Mouse (Mus musculus): ENCODE measurements at regions not wholly inside any gene's neighbourhood (a gene's known extent, or its start where the extent isn't known, plus 50 kb on each side); places are given as distances from the start of the nearest gene placed in this dataset.

GRCm38 (mm10) chr5:126559011-126559410 lies 682.6 kb upstream of the Tmem132c start:
- WGBS = 60% methylated on average over 4 of the region's 4 CpGs
- no peak for ATAC-seq

GRCm38 (mm10) chr5:126565817-126566216 lies 675.8 kb upstream of the Tmem132c start:
- no peak overlapping the region for H3K4me3 ChIP-seq (replicated peaks)
- no peak overlapping the region for H3K4me2 ChIP-seq (replicated peaks)
- no peak for ATAC-seq
- H3K27ac ChIP-seq = no peak overlapping the region
- no peaks in the 10 kb centered on the region for H3K27me3 ChIP-seq (replicated peaks)
- no peak overlapping the region for H3K9ac ChIP-seq
- WGBS = 73% methylated on average over 2 of the region's 2 CpGs
- H3K4me1 ChIP-seq (replicated peaks) = no peaks in the 10 kb centered on the region
- H3K36me3 ChIP-seq = no peaks in the 10 kb centered on the region
- no peaks in the 10 kb centered on the region for H3K9me3 ChIP-seq

More at GRCm38 (mm10) chr5:126559011-126559410, 682.6 kb upstream of the Tmem132c start:
- no peaks in the 10 kb centered on the region for H3K36me3 ChIP-seq
- no peaks in the 10 kb centered on the region for H3K9me3 ChIP-seq
- no peak overlapping the region for H3K9ac ChIP-seq
- H3K4me2 ChIP-seq (replicated peaks) = no peak overlapping the region
- H3K27me3 ChIP-seq (replicated peaks) = no peaks in the 10 kb centered on the region
- H3K4me3 ChIP-seq (replicated peaks) = no peak overlapping the region
- no peaks in the 10 kb centered on the region for H3K4me1 ChIP-seq (replicated peaks)
- no peak overlapping the region for H3K27ac ChIP-seq

DNA sequence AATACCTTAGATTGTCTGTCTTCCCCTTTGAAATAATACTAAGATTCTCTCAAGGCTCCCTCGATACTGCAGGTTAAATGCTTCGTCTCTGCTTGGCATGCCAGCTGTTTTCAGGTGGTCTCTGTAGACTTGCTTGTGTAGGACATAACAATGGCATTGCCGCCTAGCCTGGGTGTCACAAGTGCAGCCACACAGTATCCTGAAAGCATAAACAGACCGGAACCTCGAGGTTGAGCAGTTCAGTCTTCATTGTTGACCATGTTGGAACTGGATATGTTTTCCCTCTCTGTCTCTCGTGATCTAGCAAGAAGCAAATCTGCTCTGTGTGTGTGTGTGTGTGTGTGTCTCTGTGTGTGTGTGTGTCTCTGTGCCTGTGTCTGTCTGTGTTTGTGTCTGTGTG lies 675.4 kb upstream of the Tmem132c start:
- no peaks in the 10 kb centered on the region for H3K36me3 ChIP-seq
- no peaks in the 10 kb centered on the region for H3K27me3 ChIP-seq (replicated peaks)
- no peak overlapping the region for H3K27ac ChIP-seq
- H3K4me3 ChIP-seq (replicated peaks) = no peak overlapping the region
- no peak overlapping the region for H3K9ac ChIP-seq
- 77% methylated on average over 6 of the region's 6 CpGs for WGBS
- H3K9me3 ChIP-seq = no peaks in the 10 kb centered on the region
- H3K4me1 ChIP-seq (replicated peaks) = no peaks in the 10 kb centered on the region
- no peak for ATAC-seq
- H3K4me2 ChIP-seq (replicated peaks) = no peak overlapping the region

DNA sequence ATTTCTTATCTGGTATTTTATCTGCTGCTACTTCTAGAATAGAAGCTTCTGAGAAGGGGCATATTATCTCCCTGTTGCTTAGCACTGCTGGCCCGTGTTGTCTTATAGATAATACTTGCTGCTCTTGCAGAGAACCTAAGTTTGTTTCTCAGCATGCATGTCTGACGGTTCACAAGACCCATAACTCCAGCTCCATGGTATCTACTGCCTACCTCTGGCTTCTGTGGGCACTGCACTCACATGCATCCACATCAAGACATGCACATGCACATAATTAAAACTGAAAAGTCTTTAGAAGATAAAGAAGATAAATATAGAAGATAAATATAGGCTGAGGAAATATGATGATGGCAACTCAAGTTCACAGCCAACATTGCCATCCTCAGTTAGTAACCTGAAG lies 667.8 kb upstream of the Tmem132c start:
- Histone ChIP-seq H3K9me3 (no peaks in the 10 kb centered on the region; the same call in 1 of the 2 replicates), H3K4me2 (replicated peaks) (no peak overlapping the region), H3K9ac (no peak overlapping the region), H3K4me3 (replicated peaks) (no peak overlapping the region), H3K27me3 (replicated peaks) (no peaks in the 10 kb centered on the region), H3K4me1 (replicated peaks) (no peaks in the 10 kb centered on the region), H3K36me3 (no peaks in the 10 kb centered on the region), H3K27ac (no peak overlapping the region)
- 74% methylated on average over 2 of the region's 2 CpGs for WGBS
- no peak for ATAC-seq

GRCm38 (mm10) chr5:126597786-126598330 lies 643.8 kb upstream of the Tmem132c start:
- Histone ChIP-seq H3K9me3 (no peaks in the 10 kb centered on the region), H3K36me3 (no peaks in the 10 kb centered on the region), H3K9ac (no peak overlapping the region), H3K4me1 (replicated peaks) (no peaks in the 10 kb centered on the region), H3K4me3 (replicated peaks) (no peak overlapping the region), H3K27ac (no peak overlapping the region), H3K27me3 (replicated peaks) (no peaks in the 10 kb centered on the region), H3K4me2 (replicated peaks) (no peak overlapping the region)
- ATAC-seq = no peak
- WGBS = 68% methylated on average over 12 of the region's 12 CpGs

GRCm38 (mm10) chr5:126599561-126599960 lies 642.0 kb upstream of the Tmem132c start:
- H3K4me1 ChIP-seq (replicated peaks) = no peaks in the 10 kb centered on the region
- no peaks in the 10 kb centered on the region for H3K27me3 ChIP-seq (replicated peaks)
- H3K36me3 ChIP-seq = no peaks in the 10 kb centered on the region
- no peak overlapping the region for H3K9ac ChIP-seq
- no peak for ATAC-seq
- no peak overlapping the region for H3K4me3 ChIP-seq (replicated peaks)
- no peak overlapping the region for H3K27ac ChIP-seq
- no peak overlapping the region for H3K4me2 ChIP-seq (replicated peaks)
- WGBS = 78% methylated on average over 5 of the region's 5 CpGs
- no peaks in the 10 kb centered on the region for H3K9me3 ChIP-seq

GRCm38 (mm10) chr5:126606756-126607155 lies 634.9 kb upstream of the Tmem132c start:
- H3K27ac ChIP-seq = no peak overlapping the region
- 78% methylated on average over 5 of the region's 5 CpGs for WGBS
- H3K36me3 ChIP-seq = no peaks in the 10 kb centered on the region
- no peak for ATAC-seq
- H3K27me3 ChIP-seq (replicated peaks) = no peaks in the 10 kb centered on the region
- no peak overlapping the region for H3K4me2 ChIP-seq (replicated peaks)
- H3K4me3 ChIP-seq (replicated peaks) = no peak overlapping the region
- no peak overlapping the region for H3K9ac ChIP-seq
- H3K4me1 ChIP-seq (replicated peaks) = no peaks in the 10 kb centered on the region
- H3K9me3 ChIP-seq = 0 out of 2 replicates have a peak, but pooled peaks cover 2% of the 10 kb centered on the region

DNA sequence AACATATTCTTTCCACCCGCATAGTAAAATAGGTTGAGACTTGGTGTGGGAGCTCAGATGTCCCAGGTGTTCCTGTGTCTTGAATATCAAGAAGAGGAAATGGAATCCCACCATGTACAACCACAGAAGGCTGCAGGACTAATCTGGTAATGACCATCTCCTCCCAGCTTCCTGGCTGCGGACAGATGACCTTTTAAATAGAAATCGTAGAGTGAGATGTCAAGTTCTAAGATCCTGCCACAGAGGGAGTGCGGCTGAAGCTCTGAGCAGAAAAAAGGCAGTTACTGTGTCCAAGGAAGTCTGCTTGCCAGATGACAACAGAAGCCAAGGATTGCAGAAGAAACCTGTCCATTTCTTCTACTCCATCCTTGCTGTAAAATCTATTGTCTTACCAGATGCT lies 629.0 kb upstream of the Tmem132c start:
- WGBS = 85% methylated on average over 4 of the region's 4 CpGs
- Histone ChIP-seq H3K4me1 (replicated peaks) (no peaks in the 10 kb centered on the region), H3K9me3 (0 out of 2 replicates have a peak, but pooled peaks cover 2% of the 10 kb centered on the region), H3K4me2 (replicated peaks) (no peak overlapping the region), H3K27ac (no peak overlapping the region), H3K27me3 (replicated peaks) (no peaks in the 10 kb centered on the region), H3K4me3 (replicated peaks) (no peak overlapping the region), H3K9ac (no peak overlapping the region), H3K36me3 (no peaks in the 10 kb centered on the region)
- ATAC-seq = no peak

- no peaks in the 10 kb centered on the region for H3K36me3 ChIP-seq
- no peak overlapping the region for H3K9ac ChIP-seq
- ATAC-seq = no peak
- H3K4me3 ChIP-seq (replicated peaks) = no peak overlapping the region
- H3K27me3 ChIP-seq (replicated peaks) = no peaks in the 10 kb centered on the region
- no peaks in the 10 kb centered on the region for H3K4me1 ChIP-seq (replicated peaks)
- 72% methylated on average over 6 of the region's 6 CpGs for WGBS
- no peak overlapping the region for H3K4me2 ChIP-seq (replicated peaks)
- no peaks in the 10 kb centered on the region for H3K9me3 ChIP-seq
- no peak overlapping the region for H3K27ac ChIP-seq
These were observed 619.1 kb upstream of the Tmem132c start for GRCm38 (mm10) chr5:126622551-126622950.

DNA sequence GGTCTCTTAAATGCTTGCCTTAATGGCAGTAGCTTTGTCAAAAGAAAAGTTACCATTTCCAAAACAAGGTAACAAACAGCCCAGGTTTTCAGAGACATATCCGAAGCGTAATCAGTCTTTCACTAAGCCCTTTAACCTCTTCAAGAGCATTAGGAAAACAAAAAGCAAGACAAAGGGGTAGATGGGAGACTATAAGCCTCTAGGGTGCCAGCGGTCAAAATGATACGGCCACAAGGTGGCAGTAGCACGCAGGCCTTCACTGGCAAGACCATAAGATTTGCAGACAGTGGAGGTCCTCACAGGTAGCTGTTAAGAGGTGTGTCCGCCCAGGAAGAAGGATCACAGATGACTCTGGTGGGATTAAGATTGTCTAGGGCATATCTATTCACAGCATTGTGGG lies 618.4 kb upstream of the Tmem132c start:
- WGBS = 11% methylated on average over 6 of the region's 6 CpGs
- no peak overlapping the region for H3K4me2 ChIP-seq (replicated peaks)
- ATAC-seq = no peak
- no peaks in the 10 kb centered on the region for H3K27me3 ChIP-seq (replicated peaks)
- no peaks in the 10 kb centered on the region for H3K4me1 ChIP-seq (replicated peaks)
- H3K27ac ChIP-seq = no peak overlapping the region
- no peaks in the 10 kb centered on the region for H3K9me3 ChIP-seq
- no peak overlapping the region for H3K4me3 ChIP-seq (replicated peaks)
- no peaks in the 10 kb centered on the region for H3K36me3 ChIP-seq
- no peak overlapping the region for H3K9ac ChIP-seq

GRCm38 (mm10) chr5:126629826-126630225 lies 611.8 kb upstream of the Tmem132c start:
- Histone ChIP-seq H3K4me1 (replicated peaks) (no peaks in the 10 kb centered on the region), H3K9ac (no peak overlapping the region), H3K4me3 (replicated peaks) (no peak overlapping the region), H3K36me3 (no peaks in the 10 kb centered on the region), H3K27ac (no peak overlapping the region), H3K27me3 (replicated peaks) (no peaks in the 10 kb centered on the region), H3K9me3 (no peaks in the 10 kb centered on the region), H3K4me2 (replicated peaks) (no peak overlapping the region)
- 13% methylated on average over 2 of the region's 2 CpGs for WGBS
- no peak for ATAC-seq

DNA sequence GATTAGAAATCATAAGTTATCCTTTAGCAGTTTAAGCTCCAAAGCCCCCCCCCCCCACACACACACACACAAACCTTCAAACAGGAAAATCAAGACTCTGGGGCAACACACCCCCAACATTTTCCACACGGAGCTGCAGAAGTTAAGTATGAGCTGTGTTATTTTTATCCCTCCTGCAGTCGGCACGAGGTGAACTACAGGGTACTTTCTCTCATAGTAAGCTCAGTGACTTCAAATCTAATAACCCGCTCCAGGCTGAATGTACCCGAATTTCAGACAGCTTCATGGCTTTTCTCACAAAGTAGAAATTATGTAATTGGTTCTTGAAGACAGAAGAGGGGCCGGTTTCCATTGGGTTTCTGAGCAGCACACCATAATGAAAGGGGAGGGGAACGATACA lies 591.2 kb upstream of the Tmem132c start:
- no peak for ATAC-seq
- no peaks in the 10 kb centered on the region for H3K27me3 ChIP-seq (replicated peaks)
- H3K36me3 ChIP-seq = no peaks in the 10 kb centered on the region
- no peak overlapping the region for H3K27ac ChIP-seq
- H3K9me3 ChIP-seq = no peaks in the 10 kb centered on the region
- H3K4me1 ChIP-seq (replicated peaks) = no peaks in the 10 kb centered on the region
- 80% methylated on average over 7 of the region's 7 CpGs for WGBS
- H3K4me3 ChIP-seq (replicated peaks) = no peak overlapping the region
- no peak overlapping the region for H3K4me2 ChIP-seq (replicated peaks)
- H3K9ac ChIP-seq = no peak overlapping the region

- Histone ChIP-seq H3K4me1 (replicated peaks) (no peaks in the 10 kb centered on the region), H3K9ac (no peak overlapping the region), H3K9me3 (no peaks in the 10 kb centered on the region), H3K4me2 (replicated peaks) (no peak overlapping the region), H3K4me3 (replicated peaks) (no peak overlapping the region), H3K27me3 (replicated peaks) (no peaks in the 10 kb centered on the region), H3K36me3 (no peaks in the 10 kb centered on the region), H3K27ac (no peak overlapping the region)
- no peak for ATAC-seq
- 10% methylated on average over 3 of the region's 3 CpGs for WGBS
These were observed 590.2 kb upstream of the Tmem132c start for GRCm38 (mm10) chr5:126651367-126651766.
